Mouse (Mus musculus) liver, embryonic 14.5 days (tissue): ENCODE data around the gene Pax9.

ENCODE experiments used
- CTCF ChIP-seq: IDR thresholded peaks from 2 replicates; pipeline ENCODE4 v1.5.1; 2016; ENCODE audit warnings: antibody characterized with exemption, low read depth, control low read depth
- EP300 ChIP-seq: IDR thresholded peaks from 2 replicates; pipeline ENCODE4 v1.6.1; 2016; ENCODE audit warnings: antibody characterized with exemption, low read depth

DNA sequence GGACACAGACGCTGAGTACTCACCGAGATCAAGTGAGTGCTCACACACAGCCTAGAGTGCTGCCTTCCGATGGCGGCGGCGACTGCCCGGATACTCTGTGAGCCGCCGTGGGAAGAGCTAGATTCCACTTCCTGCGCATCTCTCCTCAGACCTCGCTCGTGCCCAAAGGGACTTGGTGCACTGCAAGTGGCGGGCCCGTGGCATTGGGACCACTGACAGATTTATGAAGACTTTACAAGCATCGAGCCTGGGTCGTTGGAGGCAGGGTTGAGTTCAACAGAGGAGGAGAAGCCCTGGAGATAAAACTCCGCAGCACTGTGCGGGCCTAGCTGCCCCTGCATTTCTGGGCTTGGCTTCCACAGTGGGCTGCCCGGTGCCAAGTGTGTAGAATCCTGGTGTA lies 969 bp downstream of the Pax9 start:
- TF ChIP-seq CTCF: no peak
- TF ChIP-seq EP300: no peak
